Comparison of ENCODE assay signal across 22 mouse cellular contexts in genomic region chr12:88407996-88408322, GRCm38 (mm10). TPM values are rescaled to one million over a fixed set of nuclear protein-coding genes. Genes with fewer than 3 reads are reported as not detected.
A peak's percentile ranks its signal among the peaks of the same experiment; 100 is the strongest.
DNase-seq lines count a peak whose midpoint lies in the region; ATAC-seq and TF ChIP-seq lines count a peak whose summit lies in the region.
"Had no signal": no experiment of that assay in that cellular context is flagged by ENCODE, and none has a peak within 500 bp of the region (broad histone marks: within the 10 kb centered on the region; RNA-seq: fewer than 3 reads in every experiment).

No protein-coding gene starts in this region.

- no peak overlapping the region for H3K27ac ChIP-seq in lung, embryonic 14.5 days (ENCODE audit: low read depth)
- H3K27ac ChIP-seq in heart, embryonic 12.5 days (ENCODE audit: poor library complexity, severe bottlenecking): no peak overlapping the region
- H3K27ac ChIP-seq: forebrain, embryonic 15.5 days; intestine, embryonic 15.5 days; limb, embryonic 12.5 days; liver, embryonic 15.5 days; midbrain, embryonic 13.5 days had no signal

- H3K4me2 ChIP-seq in lung, embryonic 14.5 days: no peak overlapping the region
- no peak overlapping the region for H3K4me2 ChIP-seq in heart, embryonic 12.5 days
- H3K4me2 ChIP-seq: forebrain, embryonic 15.5 days; heart, embryonic 11.5 days; intestine, embryonic 15.5 days; limb, embryonic 12.5 days; liver, embryonic 15.5 days; midbrain, embryonic 13.5 days had no signal

- ATAC-seq in lung, embryonic 14.5 days (ENCODE audit: insufficient read depth): peak; percentile 17; the same call in 1 of the 2 replicates
- ATAC-seq in heart, embryonic 12.5 days (ENCODE audit: insufficient number of reproducible peaks, low FRiP score): no peak
- ATAC-seq: forebrain, embryonic 15.5 days; midbrain, embryonic 13.5 days had no signal

- H3K4me3 ChIP-seq in lung, embryonic 14.5 days (ENCODE audit: low read depth, low read length): no peak overlapping the region
- H3K4me3 ChIP-seq in heart, embryonic 12.5 days: no peak overlapping the region
- H3K4me3 ChIP-seq: forebrain, embryonic 15.5 days; hindbrain, embryonic 10.5 days; intestine, embryonic 15.5 days; limb, embryonic 12.5 days; liver, embryonic 15.5 days; megakaryocyte, embryonic 14.5 days; midbrain, embryonic 13.5 days had no signal

- no peaks in the 10 kb centered on the region for H3K9me3 ChIP-seq in lung, embryonic 14.5 days (ENCODE audit: low read depth, low read length)
- H3K9me3 ChIP-seq in heart, embryonic 12.5 days (replicated peaks): 0 out of 2 replicates have a peak, but pooled peaks cover 3% of the 10 kb centered on the region
- H3K9me3 ChIP-seq: forebrain, embryonic 15.5 days; hindbrain, embryonic 10.5 days; intestine, embryonic 15.5 days; limb, embryonic 12.5 days; liver, embryonic 15.5 days; megakaryocyte, embryonic 14.5 days; midbrain, embryonic 13.5 days had no signal

- no peaks in the 10 kb centered on the region for H3K27me3 ChIP-seq in lung, embryonic 14.5 days (ENCODE audit: insufficient read depth, low read length)
- no peaks in the 10 kb centered on the region for H3K27me3 ChIP-seq in heart, embryonic 12.5 days (replicated peaks)
- H3K27me3 ChIP-seq: forebrain, embryonic 15.5 days; intestine, embryonic 15.5 days; limb, embryonic 12.5 days; liver, embryonic 15.5 days; megakaryocyte, embryonic 14.5 days; midbrain, embryonic 13.5 days had no signal

- no peak overlapping the region for H3K9ac ChIP-seq in lung, embryonic 14.5 days
- H3K9ac ChIP-seq in heart, embryonic 12.5 days: no peak overlapping the region
- H3K9ac ChIP-seq: forebrain, embryonic 15.5 days; intestine, embryonic 15.5 days; limb, embryonic 12.5 days; liver, embryonic 15.5 days; midbrain, embryonic 13.5 days had no signal

- H3K4me1 ChIP-seq in lung, embryonic 14.5 days (ENCODE audit: insufficient read depth): no peaks in the 10 kb centered on the region
- H3K4me1 ChIP-seq in heart, embryonic 12.5 days (replicated peaks): no peaks in the 10 kb centered on the region
- H3K4me1 ChIP-seq: intestine, embryonic 15.5 days; limb, embryonic 12.5 days had no signal

- no peak for TF ChIP-seq CTCF in lung, embryonic 14.5 days (IDR thresholded peaks at IDR 0.05; ENCODE audit: low read depth)

- H3K36me3 ChIP-seq in lung, embryonic 14.5 days (ENCODE audit: insufficient read depth): no peaks in the 10 kb centered on the region
- peaks cover 18% of the 10 kb centered on the region for H3K36me3 ChIP-seq in heart, embryonic 12.5 days
- H3K36me3 ChIP-seq: intestine, embryonic 15.5 days; liver, embryonic 15.5 days had no signal

- WGBS in lung, embryonic 14.5 days: 96% methylated on average over 4 of the region's 4 CpGs
- WGBS in heart, embryonic 12.5 days: 89% methylated on average over 4 of the region's 4 CpGs

- peak; percentile 58 for DNase-seq in layer of hippocampus, adult 11-12 months (ENCODE audit: low spot score)
- no peak for DNase-seq in layer of hippocampus, postnatal 10 days (ENCODE audit: low spot score in 2 of 2)
- DNase-seq in lung, embryonic 14.5 days: no peak
- DNase-seq in lung, postnatal 36 days: no peak
- DNase-seq in layer of hippocampus, adult 8-10 months (ENCODE audit: low spot score in 2 of 2): peak; percentile 42 to 66
- DNase-seq in urinary bladder, postnatal 14 days (ENCODE audit: low spot score): no peak
- DNase-seq: adrenal gland, adult 8-10 months; cerebellum, adult 8-10 months; heart, postnatal 10 days; kidney, adult 8-10 months; kidney, postnatal 10 days; lung, postnatal 14 days; thymus, adult 2 months had no signal

RNA-seq across cellular contexts. Expression of gene Adck1, which starts 47.6 kb away (rescaled TPM):
- total RNA-seq in layer of hippocampus, postnatal 10 days (2021): 10 to 100 TPM; 32.8 to 34.2 TPM
- 15.2 and 17.8 TPM in 2 replicates for polyA plus RNA-seq in lung, embryonic 14.5 days (2014; fragmentation: Nextera tagmentation; extraction: Ambion mirVana)
- total RNA-seq in layer of hippocampus, adult 8-10 months (2022): 10 to 100 TPM; 35.2 to 40.0 (median 35.5) TPM
- polyA plus RNA-seq in heart, embryonic 12.5 days (2016; fragmentation: Nextera tagmentation; extraction: Ambion mirVana): 17.2 and 19.6 TPM in 2 replicates

Comparison
In these comparisons a context has a peak if more than half of its experiments do, and no peak if none do; other contexts are left out.
1. DNase-seq: peak in layer of hippocampus, adult 11-12 months (single experiment) and layer of hippocampus, adult 8-10 months (2 of 2); none in layer of hippocampus, postnatal 10 days (0 of 2), lung, embryonic 14.5 days (single experiment), lung, postnatal 36 days (single experiment) and urinary bladder, postnatal 14 days (single experiment).